Mouse (Mus musculus): Measurements from ENCODE around the gene Il17ra. TPM values are rescaled to one million over a fixed set of nuclear protein-coding genes. Genes with fewer than 3 reads are reported as not detected.

Gene Il17ra
- polyA plus RNA-seq, 1 experiment = 39.1 TPM

GRCm38 (mm10) chr6:120454627-120455077 lies 8.4 kb upstream of the Il17ra start:
- Histone ChIP-seq H3K27ac (ENCODE audit: insufficient read depth, low read depth, low read length) (no peak overlapping the region), H3K4me1 (ENCODE audit: control insufficient read depth, insufficient read depth, low read length) (no peaks in the 10 kb centered on the region), H3K4me3 (ENCODE audit: insufficient read depth, low read depth, low read length) (no peak overlapping the region)
- 69% methylated on average over 11 of the region's 11 CpGs for WGBS
- TF ChIP-seq POLR2A (IDR thresholded peaks at IDR 0.05; ENCODE audit: insufficient read depth, low read depth, low read length) (no peak), CTCF (IDR thresholded peaks at IDR 0.05; ENCODE audit: insufficient read depth, low read depth, low read length) (no peak)

- Histone ChIP-seq H3K27ac (ENCODE audit: insufficient read depth, low read depth, low read length) (no peak overlapping the region), H3K4me3 (ENCODE audit: insufficient read depth, low read depth, low read length) (no peak overlapping the region), H3K4me1 (ENCODE audit: control insufficient read depth, insufficient read depth, low read length) (no peaks in the 10 kb centered on the region)
- TF ChIP-seq POLR2A (IDR thresholded peaks at IDR 0.05; ENCODE audit: insufficient read depth, low read depth, low read length) (no peak), CTCF (IDR thresholded peaks at IDR 0.05; ENCODE audit: insufficient read depth, low read depth, low read length) (no peak)
- 69% methylated on average over 7 of the region's 7 CpGs for WGBS
Observed at GRCm38 (mm10) chr6:120457074-120457473, 6.0 kb upstream of the Il17ra start.

- TF ChIP-seq POLR2A (IDR thresholded peaks at IDR 0.05; ENCODE audit: insufficient read depth, low read depth, low read length) (no peak), CTCF (IDR thresholded peaks at IDR 0.05; ENCODE audit: insufficient read depth, low read depth, low read length) (no peak)
- H3K4me1 ChIP-seq (ENCODE audit: control insufficient read depth, insufficient read depth, low read length) = no peaks in the 10 kb centered on the region; the same call in 1 of the 2 replicates
- H3K27ac ChIP-seq (ENCODE audit: insufficient read depth, low read depth, low read length) = no peak overlapping the region
- 89% methylated on average over 5 of the region's 5 CpGs for WGBS
- H3K4me3 ChIP-seq (ENCODE audit: insufficient read depth, low read depth, low read length) = no peak overlapping the region
Observed at GRCm38 (mm10) chr6:120457751-120458150, 5.3 kb upstream of the Il17ra start.

- H3K4me1 ChIP-seq (ENCODE audit: control insufficient read depth, insufficient read depth, low read length) = peaks cover 13% of the 10 kb centered on the region
- H3K4me3 ChIP-seq (ENCODE audit: insufficient read depth, low read depth, low read length) = no peak overlapping the region
- no peak overlapping the region for H3K27ac ChIP-seq (ENCODE audit: insufficient read depth, low read depth, low read length)
- WGBS = 76% methylated on average over 15 of the region's 15 CpGs
- TF ChIP-seq CTCF (IDR thresholded peaks at IDR 0.05; ENCODE audit: insufficient read depth, low read depth, low read length) (no peak), POLR2A (IDR thresholded peaks at IDR 0.05; ENCODE audit: insufficient read depth, low read depth, low read length) (no peak)
Observed at GRCm38 (mm10) chr6:120461217-120461616, 1.8 kb upstream of the Il17ra start.

- WGBS = 64% methylated on average over 6 of the region's 6 CpGs
- no peak overlapping the region for H3K4me3 ChIP-seq (ENCODE audit: insufficient read depth, low read depth, low read length)
- peaks cover 15% of the 10 kb centered on the region for H3K4me1 ChIP-seq (ENCODE audit: control insufficient read depth, insufficient read depth, low read length)
- no peak for TF ChIP-seq CTCF (IDR thresholded peaks at IDR 0.05; ENCODE audit: insufficient read depth, low read depth, low read length)
- TF ChIP-seq POLR2A (IDR thresholded peaks at IDR 0.05; ENCODE audit: insufficient read depth, low read depth, low read length) = no peak
- no peak overlapping the region for H3K27ac ChIP-seq (ENCODE audit: insufficient read depth, low read depth, low read length)
Observed at GRCm38 (mm10) chr6:120462251-120462650, 796 bp upstream of the Il17ra start.

GRCm38 (mm10) chr6:120463884-120464283 lies 837 bp downstream of the Il17ra start:
- Histone ChIP-seq H3K27ac (ENCODE audit: insufficient read depth, low read depth, low read length) (no peak overlapping the region), H3K4me1 (ENCODE audit: control insufficient read depth, insufficient read depth, low read length) (peaks cover 15% of the 10 kb centered on the region), H3K4me3 (ENCODE audit: insufficient read depth, low read depth, low read length) (peak overlapping the region; percentile 85)
- no peak for TF ChIP-seq POLR2A (IDR thresholded peaks at IDR 0.05; ENCODE audit: insufficient read depth, low read depth, low read length)
- TF ChIP-seq CTCF (IDR thresholded peaks at IDR 0.05; ENCODE audit: insufficient read depth, low read depth, low read length) = no peak
- WGBS = 6% methylated on average over 11 of the region's 11 CpGs

- H3K4me3 ChIP-seq (ENCODE audit: insufficient read depth, low read depth, low read length) = no peak overlapping the region
- WGBS = 59% methylated on average over 9 of the region's 9 CpGs
- peaks cover 15% of the 10 kb centered on the region for H3K4me1 ChIP-seq (ENCODE audit: control insufficient read depth, insufficient read depth, low read length)
- H3K27ac ChIP-seq (ENCODE audit: insufficient read depth, low read depth, low read length) = no peak overlapping the region
- TF ChIP-seq CTCF (IDR thresholded peaks at IDR 0.05; ENCODE audit: insufficient read depth, low read depth, low read length) (no peak), POLR2A (IDR thresholded peaks at IDR 0.05; ENCODE audit: insufficient read depth, low read depth, low read length) (no peak)
Observed at GRCm38 (mm10) chr6:120464406-120464939, 1.4 kb downstream of the Il17ra start.

- WGBS = 64% methylated on average over 4 of the region's 4 CpGs
- Histone ChIP-seq H3K4me1 (ENCODE audit: control insufficient read depth, insufficient read depth, low read length) (peaks cover 18% of the 10 kb centered on the region), H3K27ac (ENCODE audit: insufficient read depth, low read depth, low read length) (no peak overlapping the region), H3K4me3 (ENCODE audit: insufficient read depth, low read depth, low read length) (no peak overlapping the region)
- TF ChIP-seq CTCF (IDR thresholded peaks at IDR 0.05; ENCODE audit: insufficient read depth, low read depth, low read length) (no peak), POLR2A (IDR thresholded peaks at IDR 0.05; ENCODE audit: insufficient read depth, low read depth, low read length) (no peak)
Observed at GRCm38 (mm10) chr6:120465393-120465792, 2.3 kb downstream of the Il17ra start.

- TF ChIP-seq POLR2A (IDR thresholded peaks at IDR 0.05; ENCODE audit: insufficient read depth, low read depth, low read length) (no peak), CTCF (IDR thresholded peaks at IDR 0.05; ENCODE audit: insufficient read depth, low read depth, low read length) (no peak)
- H3K4me3 ChIP-seq (ENCODE audit: insufficient read depth, low read depth, low read length) = no peak overlapping the region
- 85% methylated on average over 10 of the region's 10 CpGs for WGBS
- no peak overlapping the region for H3K27ac ChIP-seq (ENCODE audit: insufficient read depth, low read depth, low read length)
- peaks cover 21% of the 10 kb centered on the region for H3K4me1 ChIP-seq (ENCODE audit: control insufficient read depth, insufficient read depth, low read length)
Observed at GRCm38 (mm10) chr6:120466609-120467329, 3.7 kb downstream of the Il17ra start.
